Mouse (Mus musculus) lung, postnatal 0 days (tissue): ENCODE data around the gene Tmem50b. TPM values are rescaled to one million over a fixed set of nuclear protein-coding genes. Genes with fewer than 3 reads are reported as not detected.

ENCODE experiments used
- ATAC-seq: fragments of 200-750 bp; cut with Nextera tagmentation; 2 replicates; pipeline ENCODE4 v1.8.0; 2017; ENCODE audit warnings: moderate library complexity
- DNase-seq: peaks from one replicate; pipeline ENCODE4 v3.0.0-alpha.2; 2016; ENCODE audit warnings: low spot score
- H3K27ac ChIP-seq: fragments of 300-500 bp; sonication (generic); 2 replicates; pipeline ENCODE4 v1.5.1; 2014; ENCODE audit warnings: antibody characterized with exemption, mild to moderate bottlenecking, low read length, mixed read lengths
- H3K27me3 ChIP-seq: fragments of 300-500 bp; sonication (generic); replicated peaks from 2 replicates; pipeline ENCODE4 v1.6.1; 2014; ENCODE audit warnings: low read length, mixed read lengths; ENCODE audit not compliant: insufficient read depth
- H3K36me3 ChIP-seq: fragments of 300-500 bp; sonication (generic); 2 replicates; pipeline ENCODE4 v1.6.1; 2014; ENCODE audit warnings: low read length, mixed read lengths; ENCODE audit not compliant: insufficient read depth
- H3K4me1 ChIP-seq: fragments of 300-500 bp; sonication (generic); 2 replicates; pipeline ENCODE4 v1.6.1; 2014; ENCODE audit warnings: antibody characterized with exemption, low read depth, low read length, mixed read lengths; ENCODE audit not compliant: insufficient read depth
- H3K4me2 ChIP-seq: fragments of 300-500 bp; sonication (generic); replicated peaks from 2 replicates; pipeline ENCODE4 v1.6.1; 2014; ENCODE audit warnings: low read depth, mild to moderate bottlenecking, low read length, moderate library complexity, mixed read lengths
- H3K4me3 ChIP-seq: fragments of 300-500 bp; sonication (generic); 2 replicates; pipeline ENCODE4 v1.5.1; 2014; ENCODE audit warnings: low read depth, low read length
- H3K9ac ChIP-seq: fragments of 300-500 bp; sonication (generic); replicated peaks from 2 replicates; pipeline ENCODE4 v1.6.1; 2014; ENCODE audit warnings: low read depth, mild to moderate bottlenecking
- H3K9me3 ChIP-seq: fragments of 300-500 bp; sonication (generic); 2 replicates; pipeline ENCODE4 v1.6.1; 2016; ENCODE audit warnings: low read length, mixed read lengths
- CTCF ChIP-seq: IDR thresholded peaks from 2 replicates; pipeline ENCODE4 v1.5.1; 2016; ENCODE audit warnings: antibody characterized with exemption, mild to moderate bottlenecking
- EP300 ChIP-seq: IDR thresholded peaks from 2 replicates; pipeline ENCODE4 v1.6.1; 2016; ENCODE audit warnings: antibody characterized with exemption, mild to moderate bottlenecking, control low read depth
- WGBS: fragments of 180-500 bp; shearing (Covaris S2); extraction: QIAGEN DNeasy Blood & Tissue Kit; methylation state at CpG from one replicate; pipeline ENCODE4 v1.1.7; 2014; 5-methylcytosine and 5-hydroxymethylcytosine counted together
- polyA plus RNA-seq: library from polyadenylated mRNA; unstranded; fragments of >200 nt; fragmentation: Nextera tagmentation; extraction: Ambion mirVana; gene quantifications from 2 replicates; pipeline ENCODE4 v1.2.1, GENCODE M21; 2015

Gene Tmem50b
- polyA plus RNA-seq, 1 experiment from 2014 or later = 160 TPM

DNA sequence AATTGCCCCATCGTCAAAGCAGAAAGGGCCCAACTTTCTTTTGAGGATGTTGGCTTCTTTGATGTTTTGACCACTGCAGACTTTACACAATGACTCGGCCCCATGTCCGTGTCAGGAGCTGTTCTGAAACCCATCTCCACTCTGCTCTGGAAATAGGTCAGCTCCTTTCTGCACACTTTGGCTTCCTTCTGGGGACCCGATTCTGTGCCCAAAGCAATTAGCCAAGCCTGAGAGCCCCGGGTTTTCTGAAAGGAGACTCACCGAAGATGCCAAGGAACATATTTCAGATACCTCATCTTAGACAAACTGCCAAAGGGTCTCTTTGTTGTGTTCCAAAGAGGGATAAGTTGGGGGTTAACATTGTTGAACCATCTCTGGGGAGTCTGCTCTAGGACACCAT lies 17.0 kb upstream of the Tmem50b start:
- peaks cover 9% of the 10 kb centered on the region; the same call in 1 of the 2 replicates for H3K4me1 ChIP-seq
- H3K9ac ChIP-seq = no peak overlapping the region
- no peak overlapping the region for H3K4me2 ChIP-seq
- DNase-seq (no peak), ATAC-seq (no peak)
- no peaks in the 10 kb centered on the region for H3K27me3 ChIP-seq
- WGBS = 69% methylated on average over 6 of the region's 6 CpGs
- H3K36me3 ChIP-seq = no peaks in the 10 kb centered on the region
- no peak overlapping the region for H3K4me3 ChIP-seq
- no peak for TF ChIP-seq EP300
- TF ChIP-seq CTCF = no peak
- H3K27ac ChIP-seq = no peak overlapping the region
- H3K9me3 ChIP-seq = no peaks in the 10 kb centered on the region

DNA sequence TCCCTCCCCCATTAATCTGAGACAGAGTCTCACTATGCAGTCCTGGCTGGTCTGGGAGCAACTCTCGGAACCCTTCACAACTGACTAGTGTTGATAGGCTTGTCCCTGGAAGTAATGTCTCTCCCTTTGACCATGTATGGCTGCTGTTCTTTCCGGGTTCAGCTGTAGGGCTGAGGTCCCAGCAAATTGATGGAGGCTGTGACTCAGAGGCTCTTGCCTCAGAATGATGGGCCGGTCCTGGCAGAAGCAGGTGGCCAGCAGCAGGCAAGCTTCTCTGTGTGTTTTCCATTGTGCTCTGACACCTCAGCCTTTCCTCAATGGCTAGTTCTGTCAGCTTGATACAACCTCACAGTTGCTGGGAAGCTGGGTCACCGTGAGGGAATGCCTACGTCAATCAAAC lies 14.9 kb upstream of the Tmem50b start:
- Histone ChIP-seq H3K4me3 (no peak overlapping the region), H3K36me3 (no peaks in the 10 kb centered on the region), H3K27me3 (no peaks in the 10 kb centered on the region), H3K27ac (no peak overlapping the region), H3K9me3 (no peaks in the 10 kb centered on the region), H3K4me1 (peaks cover 3% of the 10 kb centered on the region; the same call in 1 of the 2 replicates), H3K4me2 (no peak overlapping the region), H3K9ac (no peak overlapping the region)
- ATAC-seq = peak; percentile 28; the same call in 1 of the 2 replicates
- TF ChIP-seq CTCF (no peak), EP300 (no peak)
- no peak for DNase-seq
- 67% methylated on average over 5 of the region's 5 CpGs for WGBS

DNA sequence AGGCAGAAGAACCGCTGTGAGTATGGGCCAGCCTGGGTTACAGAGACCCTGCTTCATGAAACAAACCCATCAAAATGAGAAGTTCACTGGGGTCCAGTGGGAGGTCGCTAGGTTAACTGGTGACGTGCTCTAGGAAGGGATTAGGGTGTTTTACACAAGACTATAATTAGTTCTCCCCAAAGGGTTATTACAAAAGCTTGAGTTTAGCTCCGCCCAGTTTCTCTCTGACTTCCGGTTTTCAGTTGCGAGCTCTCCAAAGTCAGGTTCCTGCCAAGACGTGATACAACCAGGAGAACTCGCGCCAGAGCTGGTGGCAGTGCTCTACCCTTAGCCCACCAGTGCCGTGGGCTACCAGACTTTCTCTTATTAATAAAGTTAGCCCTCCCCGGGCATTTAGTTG lies 13.6 kb upstream of the Tmem50b start:
- no peak overlapping the region for H3K27ac ChIP-seq
- no peaks in the 10 kb centered on the region for H3K36me3 ChIP-seq
- no peaks in the 10 kb centered on the region for H3K9me3 ChIP-seq
- no peak overlapping the region for H3K4me2 ChIP-seq
- no peak overlapping the region for H3K4me3 ChIP-seq
- DNase-seq (peak; percentile 44), ATAC-seq (no peak)
- no peak overlapping the region for H3K9ac ChIP-seq
- 53% methylated on average over 11 of the region's 11 CpGs for WGBS
- peaks cover 3% of the 10 kb centered on the region; the same call in 1 of the 2 replicates for H3K4me1 ChIP-seq
- H3K27me3 ChIP-seq = no peaks in the 10 kb centered on the region
- no peak for TF ChIP-seq EP300
- TF ChIP-seq CTCF = no peak

DNA sequence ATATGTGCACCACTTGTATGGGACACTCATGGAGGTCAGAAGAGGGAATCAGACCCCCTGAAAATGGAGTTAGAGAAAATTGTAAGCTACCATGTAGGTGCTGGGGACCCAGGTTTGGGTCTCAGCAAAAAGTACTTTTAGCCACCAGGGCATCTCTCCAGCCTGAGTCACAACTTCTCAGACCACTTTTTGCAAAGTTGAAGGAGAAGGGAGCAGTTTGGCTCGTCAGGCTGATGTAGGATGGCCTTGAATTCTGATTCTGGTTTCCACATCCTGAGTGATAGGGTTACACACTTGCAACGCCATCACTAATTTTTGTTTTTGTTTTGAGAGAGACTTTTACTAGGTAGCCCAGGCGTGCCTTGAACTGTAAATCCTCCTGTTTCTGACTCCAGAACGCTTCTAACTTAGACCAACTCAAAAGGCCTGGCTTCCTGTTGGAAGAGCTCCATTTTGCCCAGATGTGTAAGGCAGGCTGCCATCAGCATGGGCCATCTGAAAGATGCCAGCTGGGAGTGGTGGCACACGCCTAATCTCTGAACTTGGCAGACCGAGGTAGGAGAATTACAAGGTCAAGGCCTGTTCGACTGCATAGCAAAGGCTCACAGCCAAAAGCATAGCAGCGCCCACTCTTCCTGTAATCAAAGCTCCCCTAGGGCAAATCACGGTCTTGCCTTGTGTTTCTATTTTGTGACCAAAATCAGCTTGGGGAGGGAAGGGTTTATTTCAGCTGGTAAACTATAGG lies 12.1 kb upstream of the Tmem50b start:
- TF ChIP-seq CTCF (no peak), EP300 (no peak)
- DNase-seq (peak; percentile 32), ATAC-seq (no peak)
- Histone ChIP-seq H3K4me3 (no peak overlapping the region), H3K27ac (no peak overlapping the region), H3K36me3 (no peaks in the 10 kb centered on the region), H3K27me3 (no peaks in the 10 kb centered on the region), H3K4me1 (peaks cover 3% of the 10 kb centered on the region; the same call in 1 of the 2 replicates), H3K9me3 (no peaks in the 10 kb centered on the region), H3K9ac (no peak overlapping the region), H3K4me2 (no peak overlapping the region)
- WGBS = 41% methylated on average over 9 of the region's 9 CpGs

GRCm38 (mm10) chr16:91606958-91607357 lies 9.4 kb upstream of the Tmem50b start:
- TF ChIP-seq CTCF = no peak
- TF ChIP-seq EP300 = no peak
- H3K9me3 ChIP-seq = no peaks in the 10 kb centered on the region
- DNase-seq = no peak
- no peak overlapping the region for H3K9ac ChIP-seq
- H3K4me3 ChIP-seq = no peak overlapping the region
- H3K27ac ChIP-seq = no peak overlapping the region
- peaks cover 3% of the 10 kb centered on the region; the same call in 1 of the 2 replicates for H3K4me1 ChIP-seq
- H3K27me3 ChIP-seq = no peaks in the 10 kb centered on the region
- WGBS = 82% methylated on average over 8 of the region's 8 CpGs
- ATAC-seq = no peak
- no peaks in the 10 kb centered on the region for H3K36me3 ChIP-seq
- H3K4me2 ChIP-seq = no peak overlapping the region

DNA sequence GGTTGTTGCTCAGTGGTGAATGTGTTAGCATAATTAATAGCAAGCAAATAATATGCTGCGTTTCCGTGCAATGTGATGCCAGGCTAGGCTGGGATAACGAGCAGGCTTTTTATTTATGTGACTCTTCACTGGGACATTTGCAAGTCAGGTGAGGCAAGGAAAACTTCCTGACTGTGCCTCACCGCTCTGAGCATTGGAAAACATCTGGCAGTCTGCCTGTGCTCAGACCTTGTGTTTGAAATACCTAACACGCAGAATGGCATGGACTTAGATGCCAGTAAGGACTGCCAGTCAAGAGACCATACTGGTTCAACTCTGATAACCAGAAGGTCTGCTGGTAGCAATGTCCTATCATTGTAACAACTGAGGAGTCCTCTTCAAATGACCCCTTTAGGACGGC lies 7.6 kb upstream of the Tmem50b start:
- DNase-seq (no peak), ATAC-seq (no peak)
- H3K27me3 ChIP-seq = no peaks in the 10 kb centered on the region
- no peak overlapping the region for H3K27ac ChIP-seq
- WGBS = 69% methylated on average over 6 of the region's 6 CpGs
- no peak overlapping the region for H3K4me3 ChIP-seq
- H3K9me3 ChIP-seq = no peaks in the 10 kb centered on the region
- TF ChIP-seq EP300 (no peak), CTCF (no peak)
- H3K36me3 ChIP-seq = no peaks in the 10 kb centered on the region
- peaks cover 3% of the 10 kb centered on the region; the same call in 1 of the 2 replicates for H3K4me1 ChIP-seq
- no peak overlapping the region for H3K9ac ChIP-seq
- no peak overlapping the region for H3K4me2 ChIP-seq
